7 mouse cellular contexts compared by ENCODE assay signal in genomic region chr8:128487966-128488931, GRCm38 (mm10).
DNase-seq lines count a peak whose midpoint lies in the region; ATAC-seq and TF ChIP-seq lines count a peak whose summit lies in the region.

No protein-coding gene starts in this region.

- H3K4me1 ChIP-seq in heart, postnatal 0 days (ENCODE audit: control insufficient read depth, insufficient read depth): peaks cover 6% of the 10 kb centered on the region
- peaks cover 9% of the 10 kb centered on the region; the same call in 1 of the 2 replicates for H3K4me1 ChIP-seq in neural tube, embryonic 11.5 days (ENCODE audit: control insufficient read depth, insufficient read depth, low read length)

- no peaks in the 10 kb centered on the region for H3K27me3 ChIP-seq in heart, postnatal 0 days (ENCODE audit: control insufficient read depth, insufficient read depth, low read length)
- no peaks in the 10 kb centered on the region for H3K27me3 ChIP-seq in neural tube, embryonic 11.5 days (ENCODE audit: control insufficient read depth, insufficient read depth, low read length)

- TF ChIP-seq CTCF in heart, postnatal 0 days (IDR thresholded peaks at IDR 0.05; ENCODE audit: low read depth): no peak

- H3K4me3 ChIP-seq in heart, postnatal 0 days (ENCODE audit: low read depth, low read length): no peak overlapping the region
- no peak overlapping the region for H3K4me3 ChIP-seq in neural tube, embryonic 11.5 days (ENCODE audit: low read depth, low read length)

- 58% methylated on average over 10 of the region's 10 CpGs for WGBS in heart, postnatal 0 days
- WGBS in neural tube, embryonic 11.5 days: 15% methylated on average over 10 of the region's 10 CpGs

- no peak for TF ChIP-seq EP300 in heart, postnatal 0 days (IDR thresholded peaks at IDR 0.05; ENCODE audit: low read depth)

- no peak overlapping the region for H3K9ac ChIP-seq in heart, postnatal 0 days (replicated peaks; ENCODE audit: low read depth, low read length)
- H3K9ac ChIP-seq in neural tube, embryonic 11.5 days (ENCODE audit: low read length): no peak overlapping the region

- H3K27ac ChIP-seq in heart, postnatal 0 days (ENCODE audit: low read depth): 0 out of 2 replicates have a peak overlapping the region, but pooled peaks have one; percentile 5
- H3K27ac ChIP-seq in neural tube, embryonic 11.5 days (ENCODE audit: low read depth, low read length): no peak overlapping the region

- no peaks in the 10 kb centered on the region for H3K9me3 ChIP-seq in heart, postnatal 0 days (replicated peaks; ENCODE audit: control insufficient read depth, low read length)
- no peaks in the 10 kb centered on the region for H3K9me3 ChIP-seq in neural tube, embryonic 11.5 days (ENCODE audit: control insufficient read depth, low read length)

- H3K4me2 ChIP-seq in heart, postnatal 0 days (ENCODE audit: low read depth, low read length): no peak overlapping the region
- H3K4me2 ChIP-seq in neural tube, embryonic 11.5 days (ENCODE audit: low read depth): no peak overlapping the region

- DNase-seq in testis, postnatal 14 days (ENCODE audit: low spot score): peak; percentile 16
- DNase-seq in testis, postnatal 10 days (ENCODE audit: low spot score): no peak
- peak; percentile 49 for DNase-seq in heart, postnatal 0 days (ENCODE audit: low spot score)
- DNase-seq in liver: peak; percentile 33
- DNase-seq in neural tube, embryonic 11.5 days (ENCODE audit: low spot score): peak; percentile 33
- no peak for DNase-seq in layer of hippocampus, postnatal 14 days (ENCODE audit: low spot score in 2 of 2)
- no peak for DNase-seq in frontal cortex, adult 2 months (ENCODE audit: extremely low spot score in 1 of 2, low spot score in 1 of 2)

- peaks cover 78% of the 10 kb centered on the region for H3K36me3 ChIP-seq in heart, postnatal 0 days (replicated peaks; ENCODE audit: control insufficient read depth, insufficient read depth, low read length)
- no peaks in the 10 kb centered on the region for H3K36me3 ChIP-seq in neural tube, embryonic 11.5 days (ENCODE audit: control insufficient read depth, insufficient read depth, low read length)

- ATAC-seq in heart, postnatal 0 days (ENCODE audit: insufficient read depth, low read depth): no peak
- no peak for ATAC-seq in neural tube, embryonic 11.5 days (ENCODE audit: insufficient read depth, low FRiP score, low TSS enrichment)

Comparison
In these comparisons a context has a peak if more than half of its experiments do, and no peak if none do; other contexts are left out.
1. DNase-seq: peak in testis, postnatal 14 days (single experiment), heart, postnatal 0 days (single experiment), liver (single experiment) and neural tube, embryonic 11.5 days (single experiment); none in testis, postnatal 10 days (single experiment), layer of hippocampus, postnatal 14 days (0 of 2) and frontal cortex, adult 2 months (0 of 2).